Mouse (Mus musculus): ENCODE results near the gene Gal3st1. TPM values are rescaled to one million over a fixed set of nuclear protein-coding genes. Genes with fewer than 3 reads are reported as not detected.

Gene Gal3st1
- total and polyA plus RNA-seq, 3 experiments = 0.07 to 0.12 TPM; not detected in 1

DNA sequence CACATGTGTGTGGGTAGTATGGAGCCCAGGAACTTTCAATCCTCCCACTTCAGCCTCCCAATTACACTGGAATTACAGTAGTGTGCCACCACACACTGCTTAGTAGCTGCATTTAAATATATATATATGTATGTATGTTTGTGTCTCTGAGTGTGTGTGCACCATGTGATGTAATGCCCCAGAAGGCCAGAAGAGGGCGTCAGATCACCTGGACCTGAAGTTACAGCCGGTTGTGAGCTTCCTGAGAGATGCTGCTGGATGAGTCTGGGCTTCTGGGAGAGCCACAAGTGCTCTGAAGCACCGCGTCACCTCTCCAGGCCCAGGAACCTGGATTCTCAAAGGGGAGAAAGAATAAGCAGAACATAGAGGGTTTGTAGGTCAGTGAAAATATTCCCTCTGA lies 45.9 kb downstream of the Gal3st1 start:
- DNase-seq (ENCODE audit: low read depth, low spot score) = no peak
- peaks cover 0 to 3% of the 10 kb centered on the region in 2 experiments; a peak in 2 of 4 replicates for H3K36me3 ChIP-seq (ENCODE audit: control insufficient read depth in 1 of 2, insufficient read depth in 2 of 2, low read length in 2 of 2)
- H3K4me1 ChIP-seq (ENCODE audit: control insufficient read depth in 1 of 2, insufficient read depth in 2 of 2, low read length in 2 of 2) = peaks cover 0 to 5% of the 10 kb centered on the region in 2 experiments; a peak in 2 of 4 replicates
- H3K9me3 ChIP-seq (replicated peaks; ENCODE audit: insufficient read depth, low read length) = no peaks in the 10 kb centered on the region
- H3K27me3 ChIP-seq (ENCODE audit: control insufficient read depth in 1 of 2, insufficient read depth in 2 of 2, low read length in 2 of 2) = no peaks in the 10 kb centered on the region
- H3K79me2 ChIP-seq (ENCODE audit: control insufficient read depth, insufficient read depth, low read length, poor library complexity) = no peaks in the 10 kb centered on the region
- H3K4me3 ChIP-seq (ENCODE audit: control insufficient read depth in 1 of 2, insufficient read depth in 1 of 2, low read depth in 2 of 2, low read length in 2 of 2) = no peak overlapping the region
- no peak overlapping the region for H3K27ac ChIP-seq (ENCODE audit: control insufficient read depth, low read depth, low read length)
- no peak overlapping the region for H3K9ac ChIP-seq (ENCODE audit: control insufficient read depth, low read depth, low read length, poor library complexity, severe bottlenecking)
- TF ChIP-seq SMC3 (IDR thresholded peaks at IDR 0.05; ENCODE audit: low read depth, low read length) (no peak), CTCF (IDR thresholded peaks at IDR 0.05 in 2 of 3, conservative IDR thresholded peaks at IDR 0.05 in 1 of 3; ENCODE audit: control insufficient read depth in 1 of 3, insufficient read depth in 1 of 3, low read depth in 2 of 3, low read length in 3 of 3, poor library complexity in 1 of 3, severe bottlenecking in 1 of 3) (peak; percentile 18 to 21 (median 20); a peak in 3 of 6 replicates), POLR2A (IDR thresholded peaks at IDR 0.05; ENCODE audit: control insufficient read depth in 1 of 2, insufficient read depth in 1 of 2, low read depth in 1 of 2, low read length in 2 of 2, poor library complexity in 1 of 2) (no peak)

DNA sequence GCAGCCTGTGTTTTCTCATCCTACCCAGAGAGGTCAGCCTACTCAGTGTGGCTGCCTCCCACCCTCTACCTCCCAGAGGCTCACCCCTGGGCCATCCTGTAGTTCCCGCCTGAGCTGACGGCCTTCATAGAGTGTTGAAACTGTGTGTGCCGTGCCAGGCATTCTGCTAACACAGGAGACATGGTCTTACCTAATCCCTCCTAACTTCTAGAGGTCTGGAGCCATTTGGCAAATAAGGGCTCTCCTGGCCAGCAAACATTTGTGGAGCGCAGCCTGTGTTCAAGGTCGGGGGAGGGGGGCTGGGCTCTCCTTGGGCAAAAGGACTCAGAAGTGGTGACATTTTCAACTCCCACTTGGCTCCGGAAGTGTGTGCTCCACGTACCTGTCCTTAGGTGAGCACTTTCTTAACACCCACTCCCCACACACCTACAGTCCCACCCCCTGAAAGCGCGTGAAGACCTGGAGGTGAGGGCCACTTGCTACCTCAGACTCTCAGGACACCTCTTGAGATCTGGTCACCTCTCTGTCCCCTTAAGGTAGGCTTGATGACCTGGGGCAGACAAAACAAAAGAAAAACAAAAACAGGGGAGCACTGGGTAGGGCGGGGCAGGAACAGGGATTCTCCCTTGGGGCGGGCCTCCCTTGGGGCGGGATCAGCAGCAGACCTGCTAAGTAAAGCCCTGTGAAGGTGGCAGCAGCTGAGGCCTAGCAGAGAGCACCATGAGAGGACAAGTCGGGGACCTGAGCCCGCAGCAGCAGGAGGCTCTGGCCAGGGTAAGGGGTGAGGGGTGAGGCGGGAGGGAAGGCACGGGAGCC lies 47.9 kb downstream of the Gal3st1 start, which contains the start of gene Sec14l4:
Gene Sec14l4, plus strand, starts transcription at position 337 of the 816 bp plus-strand sequence.
- no peak for DNase-seq (ENCODE audit: low read depth, low spot score)
- Histone ChIP-seq H3K36me3 (ENCODE audit: control insufficient read depth in 1 of 2, insufficient read depth in 2 of 2, low read length in 2 of 2) (peaks cover 0 to 7% of the 10 kb centered on the region in 2 experiments; a peak in 2 of 4 replicates), H3K9me3 (replicated peaks; ENCODE audit: insufficient read depth, low read length) (no peaks in the 10 kb centered on the region), H3K9ac (ENCODE audit: control insufficient read depth, low read depth, low read length, poor library complexity, severe bottlenecking) (no peak within 1 kb of the TSS), H3K4me1 (ENCODE audit: control insufficient read depth in 1 of 2, insufficient read depth in 2 of 2, low read length in 2 of 2) (peaks cover 0 to 12% of the 10 kb centered on the region in 2 experiments; a peak in 2 of 4 replicates), H3K27me3 (ENCODE audit: control insufficient read depth in 1 of 2, insufficient read depth in 2 of 2, low read length in 2 of 2) (no peaks in the 10 kb centered on the region), H3K79me2 (ENCODE audit: control insufficient read depth, insufficient read depth, low read length, poor library complexity) (no peaks in the 10 kb centered on the region), H3K27ac (ENCODE audit: control insufficient read depth, low read depth, low read length) (no peak within 1 kb of the TSS), H3K4me3 (ENCODE audit: control insufficient read depth in 1 of 2, insufficient read depth in 1 of 2, low read depth in 2 of 2, low read length in 2 of 2) (no peak within 1 kb of the TSS)
- TF ChIP-seq MYB (IDR thresholded peaks at IDR 0.05; ENCODE audit: low read depth, low read length) (no peak), TAL1 (IDR thresholded peaks at IDR 0.05; ENCODE audit: low read length) (no peak)

DNA sequence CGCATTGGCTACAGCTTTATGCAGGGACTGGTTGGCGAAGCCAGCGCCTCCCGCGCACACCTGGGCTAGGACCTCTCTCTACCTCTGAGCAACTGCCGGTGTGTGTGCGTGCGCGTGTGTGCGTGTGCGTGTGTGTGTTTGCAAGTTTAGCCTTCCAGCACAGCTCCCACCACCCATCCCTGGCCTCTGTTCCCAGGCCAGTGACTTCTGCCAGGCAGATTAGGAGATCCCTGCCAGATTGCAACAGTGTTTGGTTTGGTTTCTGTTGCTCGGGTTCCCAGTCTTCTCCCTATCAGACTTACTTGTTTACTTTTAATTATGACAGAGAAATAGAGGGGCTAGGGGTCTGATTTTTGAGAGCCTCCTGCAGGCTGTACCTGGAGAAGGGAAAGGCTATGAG lies 48.5 kb downstream of the Gal3st1 start:
- TF ChIP-seq MXI1 (IDR thresholded peaks at IDR 0.05; ENCODE audit: low read depth, low read length) = no peak
- TF ChIP-seq MAZ (IDR thresholded peaks at IDR 0.05; ENCODE audit: low read depth, low read length) = no peak
- no peak for TF ChIP-seq BHLHE40 (IDR thresholded peaks at IDR 0.05; ENCODE audit: borderline replicate concordance, low read depth, low read length)
- no peak for TF ChIP-seq TBP (IDR thresholded peaks at IDR 0.05; ENCODE audit: low read depth, low read length)
- TF ChIP-seq MEF2A (IDR thresholded peaks at IDR 0.05; ENCODE audit: extremely low read depth, insufficient replicate concordance, low read depth, low read length, poor library complexity, severe bottlenecking) = no peak
- no peak for TF ChIP-seq GATA1 (IDR thresholded peaks at IDR 0.05; ENCODE audit: low read depth, low read length)
- no peak for TF ChIP-seq POLR2A (IDR thresholded peaks at IDR 0.05; ENCODE audit: control insufficient read depth in 1 of 2, insufficient read depth in 1 of 2, low read depth in 1 of 2, low read length in 2 of 2, poor library complexity in 1 of 2)
- TF ChIP-seq RAD21 (IDR thresholded peaks at IDR 0.05; ENCODE audit: low read depth, low read length) = no peak
- no peak for TF ChIP-seq ELF1 (IDR thresholded peaks at IDR 0.05; ENCODE audit: low read depth, low read length)
- no peak for TF ChIP-seq MAX (IDR thresholded peaks at IDR 0.05; ENCODE audit: low read length)
- no peak for TF ChIP-seq RCOR1 (IDR thresholded peaks at IDR 0.05; ENCODE audit: low read depth, low read length)
- no peak for TF ChIP-seq CHD1 (IDR thresholded peaks at IDR 0.05; ENCODE audit: low read depth, low read length)
- TF ChIP-seq NELFE (IDR thresholded peaks at IDR 0.05; ENCODE audit: low read depth, low read length) = no peak
- Histone ChIP-seq H3K27me3 (ENCODE audit: control insufficient read depth in 1 of 2, insufficient read depth in 2 of 2, low read length in 2 of 2) (no peaks in the 10 kb centered on the region), H3K4me1 (ENCODE audit: control insufficient read depth in 1 of 2, insufficient read depth in 2 of 2, low read length in 2 of 2) (peaks cover 0 to 12% of the 10 kb centered on the region in 2 experiments; a peak in 2 of 4 replicates), H3K9me3 (replicated peaks; ENCODE audit: insufficient read depth, low read length) (no peaks in the 10 kb centered on the region), H3K27ac (ENCODE audit: control insufficient read depth, low read depth, low read length) (no peak overlapping the region), H3K36me3 (ENCODE audit: control insufficient read depth in 1 of 2, insufficient read depth in 2 of 2, low read length in 2 of 2) (peaks cover 0 to 7% of the 10 kb centered on the region in 2 experiments; a peak in 2 of 4 replicates), H3K9ac (ENCODE audit: control insufficient read depth, low read depth, low read length, poor library complexity, severe bottlenecking) (no peak overlapping the region), H3K79me2 (ENCODE audit: control insufficient read depth, insufficient read depth, low read length, poor library complexity) (no peaks in the 10 kb centered on the region), H3K4me3 (ENCODE audit: control insufficient read depth in 1 of 2, insufficient read depth in 1 of 2, low read depth in 2 of 2, low read length in 2 of 2) (no peak overlapping the region)
- DNase-seq (ENCODE audit: low read depth, low spot score) = no peak
